Mouse (Mus musculus) forebrain, embryonic 13.5 days (tissue): Measurements from ENCODE around the gene Ric3. TPM values are rescaled to one million over a fixed set of nuclear protein-coding genes. Genes with fewer than 3 reads are reported as not detected.

ENCODE experiments used
- ATAC-seq: fragments of 200-750 bp; cut with Nextera tagmentation; 2 replicates; pipeline ENCODE4 v1.8.0; 2017
- H3K27ac ChIP-seq: fragments of 300-500 bp; sonication (generic); 2 replicates; pipeline ENCODE4 v1.5.1; 2015; ENCODE audit warnings: inconsistent platforms, mild to moderate bottlenecking, moderate library complexity
- H3K27me3 ChIP-seq: fragments of 300-500 bp; sonication (generic); 2 replicates; pipeline ENCODE4 v1.6.1; 2015; ENCODE audit warnings: mild to moderate bottlenecking, inconsistent platforms
- H3K36me3 ChIP-seq: fragments of 300-500 bp; sonication (generic); 2 replicates; pipeline ENCODE4 v1.6.1; 2015; ENCODE audit warnings: mild to moderate bottlenecking, inconsistent platforms; ENCODE audit not compliant: poor library complexity, severe bottlenecking
- H3K4me1 ChIP-seq: fragments of 300-500 bp; sonication (generic); 2 replicates; pipeline ENCODE4 v1.6.1; 2015; ENCODE audit warnings: inconsistent platforms
- H3K4me2 ChIP-seq: fragments of 300-500 bp; sonication (generic); 2 replicates; pipeline ENCODE4 v1.6.1; 2015; ENCODE audit warnings: inconsistent platforms, mild to moderate bottlenecking, moderate library complexity
- H3K4me3 ChIP-seq: fragments of 300-500 bp; sonication (generic); 2 replicates; pipeline ENCODE4 v1.5.1; 2015; ENCODE audit warnings: mild to moderate bottlenecking, inconsistent platforms
- H3K9ac ChIP-seq: fragments of 300-500 bp; sonication (generic); 2 replicates; pipeline ENCODE4 v1.6.1; 2015; ENCODE audit warnings: mild to moderate bottlenecking, inconsistent platforms
- H3K9me3 ChIP-seq: fragments of 300-500 bp; sonication (generic); replicated peaks from 2 replicates; pipeline ENCODE4 v1.6.1; 2016; ENCODE audit warnings: inconsistent platforms
- WGBS: fragments of 180-500 bp; shearing (Covaris S2); methylation state at CpG from one replicate; pipeline ENCODE4 v1.1.7; 2015; 5-methylcytosine and 5-hydroxymethylcytosine counted together
- polyA plus RNA-seq: library from polyadenylated mRNA; unstranded; fragments of >200 nt; fragmentation: Nextera tagmentation; extraction: Ambion mirVana; gene quantifications from 2 replicates; pipeline ENCODE4 v1.2.1, GENCODE M21; 2015

The Ric3 gene
- polyA plus RNA-seq, 1 experiment from 2014 or later: 23.2 TPM

GRCm38 (mm10) chr7:109014851-109015250 lies 68.3 kb downstream of the Ric3 start:
- 91% methylated on average over 7 of the region's 7 CpGs for WGBS
- Histone ChIP-seq H3K4me1 (peaks cover 52% of the 10 kb centered on the region), H3K9me3 (no peaks in the 10 kb centered on the region), H3K4me3 (no peak overlapping the region), H3K36me3 (0 out of 2 replicates have a peak, but pooled peaks cover 4% of the 10 kb centered on the region), H3K9ac (no peak overlapping the region), H3K27me3 (peaks cover 17% of the 10 kb centered on the region), H3K27ac (no peak overlapping the region), H3K4me2 (no peak overlapping the region)
- no peak for ATAC-seq

- WGBS: 48% methylated on average over 4 of the region's 4 CpGs
- Histone ChIP-seq H3K4me2 (peak overlapping the region; percentile 80), H3K4me1 (peaks cover 52% of the 10 kb centered on the region), H3K9ac (peak overlapping the region; percentile 28; the same call in 1 of the 2 replicates), H3K27me3 (peaks cover 23% of the 10 kb centered on the region), H3K9me3 (no peaks in the 10 kb centered on the region), H3K36me3 (0 out of 2 replicates have a peak, but pooled peaks cover 4% of the 10 kb centered on the region), H3K27ac (peak overlapping the region; percentile 49), H3K4me3 (peak overlapping the region; percentile 9; the same call in 1 of the 2 replicates)
- no peak for ATAC-seq
These were observed 70.0 kb downstream of the Ric3 start for GRCm38 (mm10) chr7:109012998-109013625.

DNA sequence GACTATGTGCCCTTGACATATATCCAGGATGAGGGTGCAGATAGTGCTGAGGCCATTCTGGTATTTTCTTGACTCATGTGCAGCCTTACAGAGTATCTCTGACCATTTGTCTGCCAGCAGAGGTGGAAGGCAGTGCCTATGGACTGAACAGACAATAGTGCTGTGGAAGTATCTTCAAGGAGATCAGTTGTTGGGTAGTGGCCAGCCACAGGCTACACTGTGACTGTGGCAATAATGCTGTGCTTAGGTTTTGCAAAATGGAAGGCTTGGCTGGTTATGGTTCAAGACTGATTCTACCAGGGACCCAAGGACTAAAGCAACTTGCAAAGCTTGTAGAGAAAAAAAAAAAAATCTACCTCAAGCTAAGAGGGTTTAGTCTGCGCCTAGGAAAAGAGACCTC lies 70.6 kb downstream of the Ric3 start:
- 79% methylated on average over 1 of the region's 1 CpGs for WGBS
- peak overlapping the region; percentile 79 for H3K27ac ChIP-seq
- ATAC-seq: no peak
- no peaks in the 10 kb centered on the region for H3K9me3 ChIP-seq
- H3K4me1 ChIP-seq: peaks cover 52% of the 10 kb centered on the region
- peak overlapping the region; percentile 80 for H3K4me2 ChIP-seq
- H3K27me3 ChIP-seq: peaks cover 23% of the 10 kb centered on the region
- peak overlapping the region; percentile 76 for H3K4me3 ChIP-seq
- 0 out of 2 replicates have a peak overlapping the region, but pooled peaks have one; percentile 89 for H3K9ac ChIP-seq
- H3K36me3 ChIP-seq: no peaks in the 10 kb centered on the region

DNA sequence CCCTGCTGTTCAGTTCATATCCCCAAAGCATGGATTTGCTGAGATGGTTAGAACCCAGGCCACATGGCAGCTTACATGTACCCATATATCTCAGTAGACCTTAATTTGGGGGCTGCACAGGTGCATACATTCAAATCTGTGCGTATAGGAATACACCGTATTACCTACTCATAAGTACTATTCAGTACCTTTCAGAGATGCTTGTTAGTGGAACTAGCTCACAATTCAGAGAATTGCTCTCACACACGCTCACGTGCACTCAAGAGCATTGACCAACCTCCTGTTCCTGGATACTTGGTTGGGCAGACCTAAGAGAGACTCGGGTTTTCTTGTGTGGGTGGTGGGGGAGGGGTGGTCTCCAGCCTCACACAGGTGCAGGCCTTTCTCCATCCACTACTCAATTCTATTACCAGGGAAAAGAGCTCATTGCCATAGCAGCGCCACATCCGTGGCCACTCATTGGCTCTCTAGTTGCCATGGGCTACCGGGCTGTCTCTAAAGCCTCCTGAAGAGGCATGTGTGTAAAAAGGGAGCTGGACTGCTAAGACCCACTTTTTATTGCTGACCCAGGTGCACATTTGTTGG lies 71.4 kb downstream of the Ric3 start:
- H3K4me3 ChIP-seq: peak overlapping the region; percentile 76
- H3K27me3 ChIP-seq: peaks cover 23% of the 10 kb centered on the region
- 20% methylated on average over 8 of the region's 8 CpGs for WGBS
- no peaks in the 10 kb centered on the region for H3K36me3 ChIP-seq
- H3K9me3 ChIP-seq: no peaks in the 10 kb centered on the region
- peak; percentile 83 for ATAC-seq
- H3K4me2 ChIP-seq: peak overlapping the region; percentile 80
- peak overlapping the region; percentile 89 for H3K9ac ChIP-seq
- H3K27ac ChIP-seq: peak overlapping the region; percentile 79
- H3K4me1 ChIP-seq: peaks cover 46% of the 10 kb centered on the region

GRCm38 (mm10) chr7:109010720-109011595 lies 72.2 kb downstream of the Ric3 start:
- H3K9me3 ChIP-seq: no peaks in the 10 kb centered on the region
- H3K4me2 ChIP-seq: peak overlapping the region; percentile 80
- peak; percentile 86 for ATAC-seq
- H3K4me3 ChIP-seq: peak overlapping the region; percentile 76
- under 1% methylated on average over 81 of the region's 82 CpGs for WGBS
- H3K27ac ChIP-seq: peak overlapping the region; percentile 79
- H3K9ac ChIP-seq: peak overlapping the region; percentile 89
- H3K36me3 ChIP-seq: no peaks in the 10 kb centered on the region
- H3K4me1 ChIP-seq: peaks cover 39% of the 10 kb centered on the region
- peaks cover 23% of the 10 kb centered on the region for H3K27me3 ChIP-seq

GRCm38 (mm10) chr7:109009260-109009659 lies 73.9 kb downstream of the Ric3 start:
- no peaks in the 10 kb centered on the region for H3K9me3 ChIP-seq

GRCm38 (mm10) chr7:109003653-109004052 lies 79.5 kb downstream of the Ric3 start:
- no peaks in the 10 kb centered on the region for H3K9me3 ChIP-seq
- no peaks in the 10 kb centered on the region for H3K4me1 ChIP-seq
- under 1% methylated on average over 3 of the region's 3 CpGs for WGBS
- no peak overlapping the region for H3K4me3 ChIP-seq
- H3K36me3 ChIP-seq: no peaks in the 10 kb centered on the region
- no peak overlapping the region for H3K27ac ChIP-seq
- ATAC-seq: no peak
- H3K27me3 ChIP-seq: no peaks in the 10 kb centered on the region; the same call in 1 of the 2 replicates
- no peak overlapping the region for H3K4me2 ChIP-seq
- no peak overlapping the region for H3K9ac ChIP-seq

More at GRCm38 (mm10) chr7:109009260-109009659, 73.9 kb downstream of the Ric3 start:
- H3K4me2 ChIP-seq: no peak overlapping the region
- H3K4me1 ChIP-seq: peaks cover 38% of the 10 kb centered on the region
- H3K27ac ChIP-seq: no peak overlapping the region
- peaks cover 23% of the 10 kb centered on the region for H3K27me3 ChIP-seq
- no peak for ATAC-seq
- no peak overlapping the region for H3K9ac ChIP-seq
- WGBS: 93% methylated on average over 1 of the region's 1 CpGs
- no peak overlapping the region for H3K4me3 ChIP-seq
- no peaks in the 10 kb centered on the region for H3K36me3 ChIP-seq

DNA sequence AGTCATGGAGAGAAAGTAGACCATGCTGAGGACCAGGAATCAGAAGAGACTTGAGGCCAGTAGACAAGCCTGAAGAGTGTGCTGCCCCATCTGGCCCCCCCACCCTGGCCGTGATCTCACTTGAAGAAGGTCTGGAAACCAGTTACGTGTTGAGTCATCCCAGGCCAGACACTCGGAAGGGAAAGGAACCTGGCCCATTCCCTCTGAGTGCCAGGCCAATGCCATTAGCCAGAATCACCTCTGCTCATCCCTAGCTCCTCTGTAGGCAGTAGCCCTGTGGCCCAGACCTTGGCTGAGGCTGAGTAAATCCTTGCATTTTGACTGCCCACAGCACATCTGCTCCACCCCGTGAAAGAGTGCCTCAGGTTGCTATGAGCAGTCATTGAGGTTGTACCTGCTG lies 81.2 kb downstream of the Ric3 start:
- Histone ChIP-seq H3K9ac (no peak overlapping the region), H3K4me3 (no peak overlapping the region), H3K4me1 (no peaks in the 10 kb centered on the region), H3K27ac (no peak overlapping the region), H3K36me3 (no peaks in the 10 kb centered on the region), H3K27me3 (no peaks in the 10 kb centered on the region), H3K4me2 (no peak overlapping the region), H3K9me3 (no peaks in the 10 kb centered on the region)
- WGBS: 77% methylated on average over 4 of the region's 4 CpGs
- ATAC-seq: no peak

DNA sequence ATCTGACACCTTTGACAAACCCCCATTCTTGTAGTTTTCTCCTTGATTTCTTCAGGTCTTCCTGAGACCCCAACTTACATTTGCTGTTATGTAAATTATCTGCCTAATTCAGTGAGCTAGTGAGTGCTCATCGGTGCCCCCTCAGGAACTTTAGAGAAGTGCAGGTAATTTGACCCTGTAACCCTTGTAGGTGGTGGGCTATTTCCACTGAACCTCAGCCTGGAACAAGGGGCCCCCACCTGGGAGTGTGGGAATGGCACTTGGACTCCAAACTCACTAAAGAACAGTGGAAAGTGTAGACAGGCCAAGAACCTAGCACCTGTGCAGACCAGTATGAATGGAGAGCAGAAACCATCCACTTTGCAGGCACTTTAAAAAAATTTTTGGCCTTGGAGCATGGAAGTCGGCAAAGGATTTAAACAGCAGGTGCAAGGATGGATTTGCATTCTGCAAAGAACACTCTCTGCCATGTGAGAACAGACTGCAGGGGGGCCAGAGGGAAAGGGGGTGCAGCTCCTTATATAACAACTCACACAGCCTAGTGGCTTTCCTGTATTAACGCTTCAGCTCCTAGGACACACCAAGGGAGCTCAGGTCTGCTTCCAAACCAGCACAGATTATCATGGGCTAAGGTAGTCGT lies 82.7 kb downstream of the Ric3 start:
- H3K4me2 ChIP-seq: no peak overlapping the region
- no peaks in the 10 kb centered on the region for H3K4me1 ChIP-seq
- no peak overlapping the region for H3K9ac ChIP-seq
- peak; percentile 71 for ATAC-seq
- H3K27ac ChIP-seq: no peak overlapping the region
- H3K27me3 ChIP-seq: no peaks in the 10 kb centered on the region
- no peaks in the 10 kb centered on the region for H3K9me3 ChIP-seq
- H3K36me3 ChIP-seq: no peaks in the 10 kb centered on the region
- 46% methylated on average over 4 of the region's 4 CpGs for WGBS
- H3K4me3 ChIP-seq: no peak overlapping the region

- Histone ChIP-seq H3K36me3 (no peaks in the 10 kb centered on the region), H3K4me1 (no peaks in the 10 kb centered on the region), H3K4me3 (no peak overlapping the region), H3K9me3 (no peaks in the 10 kb centered on the region), H3K9ac (no peak overlapping the region), H3K4me2 (no peak overlapping the region), H3K27me3 (no peaks in the 10 kb centered on the region), H3K27ac (no peak overlapping the region)
- no peak for ATAC-seq
- 80% methylated on average over 6 of the region's 6 CpGs for WGBS
These were observed 87.0 kb downstream of the Ric3 start for GRCm38 (mm10) chr7:108996156-108996555.

GRCm38 (mm10) chr7:108993881-108994291 lies 89.2 kb downstream of the Ric3 start:
- Histone ChIP-seq H3K27me3 (no peaks in the 10 kb centered on the region), H3K27ac (no peak overlapping the region), H3K4me2 (no peak overlapping the region), H3K36me3 (no peaks in the 10 kb centered on the region), H3K4me1 (no peaks in the 10 kb centered on the region), H3K4me3 (no peak overlapping the region), H3K9me3 (no peaks in the 10 kb centered on the region), H3K9ac (no peak overlapping the region)
- WGBS: 96% methylated on average over 3 of the region's 3 CpGs
- ATAC-seq: no peak
